Mouse (Mus musculus) retina, embryonic 14.5 days (tissue): ENCODE results near the gene Shb.
"Not testable (repeated sequence)": the region's sequence is repeated elsewhere in the genome, so short reads cannot be mapped to it uniquely, and the experiment has no call there.

Source experiments
- DNase-seq: peaks from one replicate; pipeline ENCODE4 v3.0.0-alpha.2; 2015; ENCODE audit warnings: low spot score

Gene Shb

DNA sequence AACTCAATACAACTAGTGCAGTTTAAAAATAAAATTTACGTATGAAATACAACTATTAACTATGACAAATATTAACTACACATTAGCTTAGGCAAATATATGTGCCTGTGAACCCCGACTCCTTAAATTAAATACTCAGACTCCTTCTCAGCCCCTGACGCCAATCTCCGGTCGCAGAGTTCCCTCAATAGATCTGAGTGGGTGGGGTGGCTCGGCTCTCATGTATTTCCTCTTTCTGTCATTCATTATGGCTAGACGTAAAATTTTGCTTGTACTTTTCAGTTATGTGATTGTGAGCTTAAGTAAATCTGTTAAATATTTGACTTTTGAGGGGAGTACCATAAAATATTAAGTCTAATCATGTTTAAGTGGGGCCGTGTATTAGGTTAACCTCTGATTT, 139.3 kb downstream of the Shb start:
- DNase-seq: no peak

DNA sequence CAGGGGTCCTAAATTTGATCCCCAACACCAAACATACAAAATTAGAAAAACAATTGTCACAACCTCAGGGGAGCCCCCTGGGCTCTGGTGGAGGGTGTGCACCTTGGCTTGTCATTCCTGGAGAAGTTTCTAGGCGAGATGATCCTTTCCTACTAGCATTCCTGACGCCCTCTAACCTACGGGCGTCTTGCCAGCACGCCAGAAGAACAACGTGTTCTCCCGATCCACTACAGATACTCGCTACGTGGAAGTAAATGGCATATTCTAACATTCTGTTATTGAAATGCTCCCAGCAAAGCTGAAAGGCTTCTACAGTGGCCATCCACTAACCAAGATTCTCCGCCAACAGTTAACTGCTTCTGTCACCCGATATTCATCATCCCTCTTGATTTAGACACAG, 139.7 kb downstream of the Shb start:
- DNase-seq: no peak

DNA sequence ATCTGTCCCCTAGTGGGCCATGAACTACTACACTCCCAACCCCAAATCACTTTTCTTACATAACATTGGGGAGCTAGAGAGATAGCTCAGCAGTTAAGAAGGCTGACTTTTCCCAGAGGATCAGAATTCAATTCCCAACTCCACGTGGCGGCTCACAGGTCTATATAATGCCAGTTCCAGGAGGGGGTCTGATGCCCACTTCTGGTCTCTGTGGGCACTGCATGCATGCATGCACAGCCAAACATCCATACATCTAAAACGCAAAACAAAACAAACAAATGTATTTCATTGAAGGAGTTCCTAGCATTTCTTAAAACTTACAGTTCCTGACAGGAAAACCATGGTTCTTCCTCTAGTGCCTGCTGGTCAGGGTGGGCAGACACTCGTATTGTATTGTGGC, 140.2 kb downstream of the Shb start:
- no peak for DNase-seq

DNA sequence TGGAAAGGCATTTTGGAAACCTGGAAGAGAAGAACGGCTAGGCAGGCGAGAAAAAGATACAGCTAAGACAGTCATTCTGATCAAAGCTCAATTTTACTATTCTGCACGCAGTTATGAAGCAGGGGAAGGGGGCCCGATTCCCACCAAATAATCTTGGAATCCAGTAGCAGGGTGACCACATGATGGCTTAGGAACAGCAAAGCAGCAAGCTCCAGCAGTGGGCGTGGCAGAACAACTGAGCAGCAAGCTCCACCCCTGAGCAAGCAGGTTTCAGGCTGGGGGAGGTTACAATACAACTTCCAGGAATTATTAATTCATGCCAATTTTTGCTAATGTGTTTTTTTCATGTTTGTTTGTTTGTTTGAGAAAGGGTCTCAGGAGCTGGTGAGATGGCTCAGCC, 145.0 kb downstream of the Shb start:
- DNase-seq: not testable (repeated sequence)

DNA sequence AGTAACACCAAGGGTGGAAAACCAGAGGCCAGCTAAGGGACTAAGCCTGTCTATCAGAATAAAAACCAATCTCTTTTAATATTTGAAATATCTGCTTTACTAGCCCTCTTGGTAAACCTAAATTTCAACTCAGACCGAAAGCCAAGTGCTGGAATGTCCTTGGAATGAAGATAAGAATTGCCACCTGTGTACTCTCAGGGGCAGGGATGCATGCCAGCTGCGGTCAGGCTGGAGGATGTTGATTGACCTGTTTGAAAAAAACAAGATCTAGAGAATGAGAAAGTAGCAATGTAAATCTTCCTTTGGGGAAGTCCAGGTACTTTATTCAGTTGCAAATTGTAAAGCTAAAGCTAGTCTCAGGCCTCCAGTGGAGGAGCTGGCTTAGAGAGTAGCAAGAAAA, 150.1 kb downstream of the Shb start:
- DNase-seq: not testable (repeated sequence)

DNA sequence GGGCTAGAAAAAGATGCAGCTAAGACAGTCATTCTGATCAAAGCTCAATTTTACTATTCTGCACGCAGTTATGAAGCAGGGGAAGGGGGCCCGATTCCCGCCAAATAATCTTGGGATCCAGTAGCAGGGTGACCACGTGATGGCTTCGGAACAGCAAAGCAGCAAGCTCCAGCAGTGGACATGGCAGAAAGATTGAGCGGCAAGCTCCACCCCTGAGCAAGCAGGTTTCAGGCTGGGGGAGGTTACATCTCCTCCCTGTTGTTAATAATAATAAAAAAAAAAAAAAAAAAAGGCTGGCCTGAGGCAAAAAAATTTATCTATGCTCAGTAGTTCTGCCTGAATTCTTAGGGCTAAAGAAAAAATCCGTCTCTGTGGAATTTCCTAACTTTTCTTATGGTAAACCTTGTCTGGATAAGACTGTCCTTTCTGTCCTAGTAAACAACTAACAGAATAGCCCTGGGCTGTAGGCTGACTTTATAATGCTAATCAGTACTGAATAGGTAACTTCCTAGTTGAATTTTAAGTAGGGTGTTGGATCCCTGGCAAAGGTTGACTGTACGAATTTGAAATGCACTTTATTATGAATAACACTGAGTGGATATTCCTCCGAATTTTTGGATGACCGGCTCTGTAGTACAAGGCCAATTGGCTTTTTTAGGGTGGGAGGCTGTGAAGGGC, 151.2 kb downstream of the Shb start:
- not testable (repeated sequence) for DNase-seq

DNA sequence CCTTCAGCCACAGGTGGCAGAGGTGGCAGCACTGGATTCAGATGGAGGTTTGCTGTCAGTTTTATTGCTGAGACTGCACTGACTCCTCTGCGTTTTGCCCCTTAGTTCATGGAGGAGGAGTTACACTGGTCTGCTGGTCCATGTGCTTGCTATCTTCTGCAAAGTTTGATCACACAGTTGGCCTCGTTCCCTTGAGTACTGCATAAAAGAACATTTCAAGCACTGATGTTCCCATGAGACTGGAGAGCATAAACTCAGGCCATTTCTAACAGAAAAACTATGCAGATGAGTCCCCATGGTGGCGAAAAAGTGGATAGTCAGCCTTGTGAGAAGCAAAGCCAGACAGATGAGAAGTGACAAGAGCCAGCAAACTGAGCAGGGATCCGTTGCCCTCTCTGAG, 155.7 kb downstream of the Shb start:
- no peak for DNase-seq

DNA sequence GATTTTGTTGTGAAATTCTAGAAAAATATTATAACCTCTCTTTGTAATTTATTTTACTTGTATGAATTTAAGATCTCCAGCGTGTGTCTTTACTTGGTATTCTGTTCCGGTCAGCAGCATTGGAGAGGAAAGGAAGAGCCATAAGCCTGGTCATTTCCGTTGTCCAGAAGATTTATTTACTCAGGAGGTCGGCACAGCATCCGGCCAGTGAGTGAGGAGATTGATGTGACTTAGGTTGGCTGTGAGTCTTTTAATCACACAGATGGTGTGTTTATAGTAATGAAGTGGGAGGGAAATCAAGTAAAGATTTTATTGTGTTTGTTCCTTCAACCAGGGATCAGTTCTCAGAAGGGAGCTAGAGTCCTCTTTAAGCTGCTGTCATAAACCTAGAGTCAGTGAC, 157.4 kb downstream of the Shb start:
- DNase-seq: no peak
